Mouse (Mus musculus) ES-E14 (cell line): ENCODE data around the gene Tmem40.

Experiments used
- CHD2 ChIP-seq: IDR thresholded peaks from 2 replicates; pipeline ENCODE4 v1.6.1; 2014; ENCODE audit warnings: mild to moderate bottlenecking, low read depth, low read length, inconsistent platforms
- HCFC1 ChIP-seq: IDR thresholded peaks from 2 replicates; pipeline ENCODE4 v1.6.1; 2012; ENCODE audit warnings: low read length, inconsistent platforms, borderline replicate concordance; ENCODE audit not compliant: insufficient read depth
- ZC3H11A ChIP-seq: IDR thresholded peaks from 2 replicates; pipeline ENCODE4 v1.6.1; 2012; ENCODE audit warnings: low read depth, mild to moderate bottlenecking, inconsistent platforms, low read length, borderline replicate concordance
- ZNF384 ChIP-seq: IDR thresholded peaks from 2 replicates; pipeline ENCODE4 v1.6.1; 2012; ENCODE audit warnings: low read depth, low read length, inconsistent platforms

- TF ChIP-seq HCFC1: no peak
- TF ChIP-seq ZNF384: no peak
- TF ChIP-seq CHD2: no peak
- TF ChIP-seq ZC3H11A: no peak
Measured at GRCm38 (mm10) chr6:115791016-115791415, 28.8 kb upstream of the Tmem40 start.
